Mouse (Mus musculus): ENCODE measurements around the gene Swsap1. TPM values are rescaled to one million over a fixed set of nuclear protein-coding genes. Genes with fewer than 3 reads are reported as not detected.

The Swsap1 gene
- polyA plus RNA-seq, 1 experiment from 2014 or later, result 6.5 TPM

- Histone ChIP-seq H3K27ac (ENCODE audit: low read length) (no peak overlapping the region), H3K36me3 (ENCODE audit: control insufficient read depth, insufficient read depth, low read length) (no peaks in the 10 kb centered on the region), H3K9me3 (ENCODE audit: control insufficient read depth, low read length) (no peaks in the 10 kb centered on the region), H3K4me3 (ENCODE audit: low read length) (no peak overlapping the region), H3K27me3 (replicated peaks; ENCODE audit: control insufficient read depth, insufficient read depth, low read length) (no peaks in the 10 kb centered on the region; the same call in 1 of the 2 replicates), H3K9ac (ENCODE audit: low read depth, low read length) (no peak overlapping the region), H3K4me2 (ENCODE audit: low read depth, low read length) (no peak overlapping the region), H3K4me1 (ENCODE audit: control insufficient read depth, insufficient read depth, low read length) (no peaks in the 10 kb centered on the region)
- 80% methylated on average over 10 of the region's 10 CpGs for WGBS
- ATAC-seq, result no peak
Observed at GRCm38 (mm10) chr9:21976626-21977175, 21.1 kb downstream of the Swsap1 start.

GRCm38 (mm10) chr9:21977331-21977730, 21.8 kb downstream of the Swsap1 start:
- Histone ChIP-seq H3K9me3 (ENCODE audit: control insufficient read depth, low read length) (no peaks in the 10 kb centered on the region), H3K27ac (ENCODE audit: low read length) (no peak overlapping the region), H3K4me1 (ENCODE audit: control insufficient read depth, insufficient read depth, low read length) (no peaks in the 10 kb centered on the region), H3K4me2 (ENCODE audit: low read depth, low read length) (no peak overlapping the region), H3K27me3 (replicated peaks; ENCODE audit: control insufficient read depth, insufficient read depth, low read length) (no peaks in the 10 kb centered on the region; the same call in 1 of the 2 replicates), H3K4me3 (ENCODE audit: low read length) (no peak overlapping the region), H3K9ac (ENCODE audit: low read depth, low read length) (no peak overlapping the region), H3K36me3 (ENCODE audit: control insufficient read depth, insufficient read depth, low read length) (no peaks in the 10 kb centered on the region)
- ATAC-seq, result no peak
- WGBS, result 88% methylated on average over 5 of the region's 5 CpGs

GRCm38 (mm10) chr9:21977972-21978371, 22.4 kb downstream of the Swsap1 start:
- ATAC-seq, result no peak
- WGBS, result 24% methylated on average over 2 of the region's 2 CpGs
- no peak overlapping the region for H3K27ac ChIP-seq (ENCODE audit: low read length)
- no peaks in the 10 kb centered on the region for H3K4me1 ChIP-seq (ENCODE audit: control insufficient read depth, insufficient read depth, low read length)
- H3K9me3 ChIP-seq (ENCODE audit: control insufficient read depth, low read length), result no peaks in the 10 kb centered on the region
- H3K27me3 ChIP-seq (replicated peaks; ENCODE audit: control insufficient read depth, insufficient read depth, low read length), result no peaks in the 10 kb centered on the region; the same call in 1 of the 2 replicates
- H3K4me2 ChIP-seq (ENCODE audit: low read depth, low read length), result no peak overlapping the region
- H3K4me3 ChIP-seq (ENCODE audit: low read length), result no peak overlapping the region
- no peaks in the 10 kb centered on the region for H3K36me3 ChIP-seq (ENCODE audit: control insufficient read depth, insufficient read depth, low read length)
- no peak overlapping the region for H3K9ac ChIP-seq (ENCODE audit: low read depth, low read length)

- no peak for ATAC-seq
Observed at GRCm38 (mm10) chr9:21978398-21979128, 23.0 kb downstream of the Swsap1 start.

GRCm38 (mm10) chr9:21983911-21984310, 28.4 kb downstream of the Swsap1 start:
- no peak overlapping the region for H3K9ac ChIP-seq (ENCODE audit: low read depth, low read length)
- no peak for ATAC-seq
- no peaks in the 10 kb centered on the region for H3K9me3 ChIP-seq (ENCODE audit: control insufficient read depth, low read length)
- no peak overlapping the region for H3K4me2 ChIP-seq (ENCODE audit: low read depth, low read length)
- H3K36me3 ChIP-seq (ENCODE audit: control insufficient read depth, insufficient read depth, low read length), result no peaks in the 10 kb centered on the region
- peaks cover 15% of the 10 kb centered on the region for H3K4me1 ChIP-seq (ENCODE audit: control insufficient read depth, insufficient read depth, low read length)
- no peak overlapping the region for H3K27ac ChIP-seq (ENCODE audit: low read length)
- WGBS, result 32% methylated on average over 3 of the region's 3 CpGs
- H3K4me3 ChIP-seq (ENCODE audit: low read length), result no peak overlapping the region
- H3K27me3 ChIP-seq (replicated peaks; ENCODE audit: control insufficient read depth, insufficient read depth, low read length), result peaks cover 23% of the 10 kb centered on the region

More at GRCm38 (mm10) chr9:21978398-21979128, 23.0 kb downstream of the Swsap1 start:
- H3K27ac ChIP-seq (ENCODE audit: low read length), result no peak overlapping the region
- H3K9me3 ChIP-seq (ENCODE audit: control insufficient read depth, low read length), result no peaks in the 10 kb centered on the region
- WGBS, result 80% methylated on average over 4 of the region's 4 CpGs
- no peaks in the 10 kb centered on the region for H3K36me3 ChIP-seq (ENCODE audit: control insufficient read depth, insufficient read depth, low read length)
- H3K4me1 ChIP-seq (ENCODE audit: control insufficient read depth, insufficient read depth, low read length), result no peaks in the 10 kb centered on the region
- no peak overlapping the region for H3K9ac ChIP-seq (ENCODE audit: low read depth, low read length)
- H3K4me2 ChIP-seq (ENCODE audit: low read depth, low read length), result no peak overlapping the region
- no peak overlapping the region for H3K4me3 ChIP-seq (ENCODE audit: low read length)
- no peaks in the 10 kb centered on the region; the same call in 1 of the 2 replicates for H3K27me3 ChIP-seq (replicated peaks; ENCODE audit: control insufficient read depth, insufficient read depth, low read length)

GRCm38 (mm10) chr9:21987592-21988342, 32.2 kb downstream of the Swsap1 start:
- H3K9me3 ChIP-seq (ENCODE audit: control insufficient read depth, low read length), result no peaks in the 10 kb centered on the region
- no peak overlapping the region for H3K27ac ChIP-seq (ENCODE audit: low read length)
- H3K9ac ChIP-seq (ENCODE audit: low read depth, low read length), result no peak overlapping the region
- H3K36me3 ChIP-seq (ENCODE audit: control insufficient read depth, insufficient read depth, low read length), result no peaks in the 10 kb centered on the region
- H3K27me3 ChIP-seq (replicated peaks; ENCODE audit: control insufficient read depth, insufficient read depth, low read length), result peaks cover 59% of the 10 kb centered on the region
- H3K4me2 ChIP-seq (ENCODE audit: low read depth, low read length), result peak overlapping the region; percentile 68
- H3K4me3 ChIP-seq (ENCODE audit: low read length), result peak overlapping the region; percentile 54; the same call in 1 of the 2 replicates
- ATAC-seq, result no peak
- H3K4me1 ChIP-seq (ENCODE audit: control insufficient read depth, insufficient read depth, low read length), result peaks cover 26% of the 10 kb centered on the region
- 9% methylated on average over 36 of the region's 36 CpGs for WGBS

- Histone ChIP-seq H3K27me3 (replicated peaks; ENCODE audit: control insufficient read depth, insufficient read depth, low read length) (peaks cover 63% of the 10 kb centered on the region), H3K36me3 (ENCODE audit: control insufficient read depth, insufficient read depth, low read length) (no peaks in the 10 kb centered on the region), H3K9me3 (ENCODE audit: control insufficient read depth, low read length) (no peaks in the 10 kb centered on the region), H3K4me3 (ENCODE audit: low read length) (peak overlapping the region; percentile 54), H3K27ac (ENCODE audit: low read length) (no peak overlapping the region), H3K4me1 (ENCODE audit: control insufficient read depth, insufficient read depth, low read length) (peaks cover 26% of the 10 kb centered on the region), H3K9ac (ENCODE audit: low read depth, low read length) (peak overlapping the region; percentile 63), H3K4me2 (ENCODE audit: low read depth, low read length) (peak overlapping the region; percentile 68)
- WGBS, result 1% methylated on average over 32 of the region's 32 CpGs
- peak; percentile 55 for ATAC-seq
Observed at GRCm38 (mm10) chr9:21988421-21989101, 33.0 kb downstream of the Swsap1 start.

GRCm38 (mm10) chr9:21989230-21990110, 33.9 kb downstream of the Swsap1 start, which contains the start of gene Rgl3:
TSS of gene Rgl3 (minus strand) at chr9:21989446.
- no peaks in the 10 kb centered on the region for H3K36me3 ChIP-seq (ENCODE audit: control insufficient read depth, insufficient read depth, low read length)
- peak within 1 kb of the TSS; percentile 54 for H3K4me3 ChIP-seq (ENCODE audit: low read length)
- H3K9me3 ChIP-seq (ENCODE audit: control insufficient read depth, low read length), result no peaks in the 10 kb centered on the region
- peaks cover 26% of the 10 kb centered on the region for H3K4me1 ChIP-seq (ENCODE audit: control insufficient read depth, insufficient read depth, low read length)
- peak; percentile 45 for ATAC-seq
- no peak within 1 kb of the TSS for H3K27ac ChIP-seq (ENCODE audit: low read length)
- WGBS, result under 1% methylated on average over 42 of the region's 42 CpGs
- peak within 1 kb of the TSS; percentile 63 for H3K9ac ChIP-seq (ENCODE audit: low read depth, low read length)
- peaks cover 63% of the 10 kb centered on the region for H3K27me3 ChIP-seq (replicated peaks; ENCODE audit: control insufficient read depth, insufficient read depth, low read length)
- peak within 1 kb of the TSS; percentile 68 for H3K4me2 ChIP-seq (ENCODE audit: low read depth, low read length)
